Mouse (Mus musculus) inflammation-experienced regulatory T-cells, adult 6 months (primary cell): ENCODE results near the gene Olfr1381. TPM values are rescaled to one million over a fixed set of nuclear protein-coding genes. Genes with fewer than 3 reads are reported as not detected.
"Not testable (repeated sequence)": the region's sequence is repeated elsewhere in the genome, so short reads cannot be mapped to it uniquely, and the experiment has no call there.

Experiments
- ATAC-seq: one replicate; pipeline ENCODE4 v1.8.0; 2017
- polyA plus RNA-seq, 3 experiments: library from polyadenylated mRNA; unstranded; fragments of 100-300 nt; shearing (Covaris generic); gene quantifications; one replicate each; pipeline ENCODE4 v1.2.1; 2017

Olfr1381 gene
- polyA plus RNA-seq = not detected

DNA sequence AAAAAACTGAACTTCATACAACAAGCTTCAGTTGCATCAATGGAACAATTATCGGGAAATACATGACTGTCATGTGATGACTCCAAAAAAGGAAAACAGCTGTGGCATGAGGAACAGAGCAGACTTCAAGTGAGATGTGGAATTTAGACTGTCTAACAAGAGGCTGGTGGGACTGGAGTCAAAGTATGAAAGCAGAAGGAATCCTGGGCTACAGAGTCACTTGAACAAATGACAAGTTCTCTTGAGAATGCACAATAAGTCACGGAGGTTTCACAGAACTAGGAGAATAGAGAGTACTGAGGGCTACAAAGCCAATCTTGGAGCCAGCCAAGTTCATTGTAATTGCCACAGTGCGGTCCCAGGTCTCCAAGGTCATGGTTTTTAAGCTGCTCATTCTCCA is at the start of gene Olfr1381:
TSS of gene Olfr1381 (plus strand) at position 301 of the 400 bp plus-strand sequence.
- ATAC-seq = not testable (repeated sequence)

DNA sequence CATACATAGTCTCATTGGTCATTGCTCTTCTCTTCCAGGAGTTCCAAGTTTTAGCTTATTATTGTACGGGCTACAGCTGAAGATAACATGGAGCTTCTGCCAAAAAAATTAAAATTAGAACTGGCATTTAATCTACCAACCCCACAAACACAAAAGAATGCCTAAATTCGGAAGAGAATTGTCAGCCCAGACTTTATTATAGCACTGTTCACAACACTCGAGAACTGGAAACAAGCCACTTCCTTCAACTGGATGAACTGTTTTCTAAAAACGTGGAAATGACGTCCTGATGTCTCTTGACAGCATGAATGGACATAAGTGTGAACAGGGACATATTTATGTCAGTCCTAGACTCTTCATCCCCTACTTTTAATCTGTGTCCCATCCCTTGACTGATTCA is 25.2 kb upstream of the Olfr1381 start:
- no peak for ATAC-seq

- no peak for ATAC-seq
Measured at GRCm38 (mm10) chr11:49519348-49519747, 23.9 kb upstream of the Olfr1381 start, which contains the start of gene Olfr1383. Olfr1383 (plus strand) TSS chr11:49519648.

- ATAC-seq = no peak
Measured at GRCm38 (mm10) chr11:49527947-49528346, 15.3 kb upstream of the Olfr1381 start, which contains the start of gene Olfr1382. Olfr1382 (plus strand) TSS chr11:49528247.

DNA sequence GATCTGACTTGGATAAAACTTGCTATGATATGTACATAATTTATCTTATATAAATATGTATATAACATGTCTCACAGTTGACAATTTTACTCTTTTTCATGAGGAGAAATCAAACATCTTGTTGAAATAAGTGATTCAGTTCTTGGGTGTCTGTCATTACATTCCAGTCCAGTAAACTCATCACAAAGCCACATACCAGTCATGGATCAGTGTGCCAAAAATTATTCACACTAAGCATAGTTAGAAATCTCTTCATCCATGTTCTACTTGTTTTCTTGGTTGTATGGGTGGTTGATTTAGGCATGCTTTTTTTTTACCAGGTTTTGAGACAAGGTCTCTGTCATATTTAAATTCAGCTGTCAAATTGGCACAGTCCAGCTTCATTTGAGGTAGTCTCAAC is 10.5 kb upstream of the Olfr1381 start:
- no peak for ATAC-seq

DNA sequence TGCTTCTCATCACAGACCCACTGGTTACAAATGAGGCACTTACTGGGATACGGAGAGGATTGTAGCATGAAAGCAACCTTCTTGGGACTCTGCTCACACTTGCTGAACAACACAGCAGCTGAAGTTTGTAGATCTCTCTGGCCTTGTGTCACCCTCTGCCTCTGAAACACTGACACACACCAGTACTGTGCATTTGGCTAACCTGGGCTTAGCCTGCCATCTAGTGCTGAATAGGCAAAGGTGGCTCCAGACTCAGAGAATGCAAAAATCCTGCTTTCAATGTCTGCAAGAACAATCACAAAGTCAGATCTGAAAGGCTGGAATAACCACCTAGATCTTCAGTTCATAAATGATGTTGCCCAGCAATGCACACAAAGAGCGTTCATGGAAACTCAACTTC is 6.6 kb upstream of the Olfr1381 start:
- ATAC-seq = not testable (repeated sequence)

- not testable (repeated sequence) for ATAC-seq
Measured at GRCm38 (mm10) chr11:49554033-49554432, 10.8 kb downstream of the Olfr1381 start.

DNA sequence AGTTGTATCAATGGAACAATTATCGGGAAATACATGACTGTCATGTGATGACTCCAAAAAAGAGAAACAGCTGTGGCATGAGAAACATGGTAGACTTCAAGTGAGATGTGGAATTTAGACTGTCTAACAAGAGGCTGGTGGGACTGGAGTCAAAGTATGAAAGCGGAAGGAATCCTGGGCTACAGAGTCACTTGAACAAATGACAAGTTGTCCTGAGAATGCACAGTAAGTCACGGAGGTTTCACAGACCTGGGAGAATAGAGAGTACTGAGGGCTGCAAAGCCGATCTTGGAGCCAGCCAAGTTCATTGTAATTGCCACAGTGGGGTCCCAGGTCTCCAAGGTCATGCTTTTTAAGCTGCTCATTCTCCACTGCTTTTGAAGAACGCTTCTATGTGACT is 13.3 kb downstream of the Olfr1381 start, which contains the start of gene Olfr1380:
TSS of gene Olfr1380 (plus strand) at position 301 of the 400 bp plus-strand sequence.
- not testable (repeated sequence) for ATAC-seq

- ATAC-seq = not testable (repeated sequence)
Measured at GRCm38 (mm10) chr11:49575054-49575453, 31.8 kb downstream of the Olfr1381 start.

DNA sequence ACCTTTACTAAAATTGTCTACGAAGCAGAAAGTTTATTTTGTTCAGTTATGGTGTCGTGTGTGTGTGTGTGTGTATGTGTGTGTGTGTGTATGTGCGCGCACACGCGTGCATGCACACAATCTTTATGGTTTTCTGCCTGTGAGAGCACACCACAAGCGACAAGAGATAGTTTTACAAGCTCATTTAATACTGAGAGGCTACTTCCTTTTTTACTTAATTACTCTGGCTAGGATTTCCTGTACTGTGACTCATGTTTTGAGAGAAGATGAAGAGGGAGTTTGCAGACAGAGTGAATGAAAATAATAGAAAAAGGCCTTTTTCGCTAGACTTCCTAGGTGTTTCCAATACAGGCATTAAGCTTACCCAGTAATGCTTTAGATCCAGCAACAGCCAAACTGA is 37.2 kb downstream of the Olfr1381 start:
- ATAC-seq = not testable (repeated sequence)

DNA sequence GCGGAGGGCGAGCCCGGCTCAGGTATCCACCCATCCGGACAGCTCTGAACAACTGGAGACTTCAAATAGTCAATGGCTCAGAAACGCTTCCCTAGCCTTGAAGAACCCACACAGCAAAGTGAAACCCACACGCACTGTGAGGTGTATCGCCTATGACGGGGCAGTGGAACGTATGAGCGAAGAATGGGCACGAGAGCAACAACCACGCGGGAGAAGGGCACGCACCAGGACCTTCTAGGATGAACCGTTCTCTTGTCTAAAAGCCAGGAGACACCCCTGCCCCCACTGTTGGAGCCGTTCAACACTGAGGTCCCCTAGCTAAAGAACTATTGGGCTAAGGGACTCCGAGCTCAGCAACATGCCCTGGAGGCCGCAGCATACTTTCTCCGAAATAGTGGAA is 47.0 kb downstream of the Olfr1381 start:
- no peak for ATAC-seq

DNA sequence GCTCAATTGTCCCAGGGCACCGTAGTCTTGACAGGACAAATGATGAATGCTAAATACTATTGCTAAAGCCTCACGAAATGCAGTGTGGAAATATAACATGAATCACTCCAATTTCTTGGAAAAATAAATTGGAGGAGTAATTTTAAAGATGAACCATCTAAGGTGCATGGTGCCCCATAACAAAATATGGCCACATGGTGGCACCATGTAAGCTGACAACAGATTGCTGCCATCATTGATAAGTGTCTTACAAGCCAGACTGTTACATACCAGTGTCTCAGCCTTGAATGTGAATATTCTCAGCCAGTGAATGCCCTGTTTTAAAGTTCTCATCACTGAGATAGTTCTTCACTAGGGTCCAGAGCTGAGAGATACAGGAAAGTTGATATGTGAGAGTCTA is 53.9 kb downstream of the Olfr1381 start:
- ATAC-seq = not testable (repeated sequence)

Other genes with a start within 250 kb of the Olfr1381 start
- not detected for gene Olfr10, start 238.7 kb upstream of the Olfr1381 start, polyA plus RNA-seq
- not detected for gene Olfr1391, start 220.7 kb upstream of the Olfr1381 start, polyA plus RNA-seq
- under 1 TPM in 1 of 3 experiments, not detected in 2; 0.12 TPM for gene Olfr1390, start 208.3 kb upstream of the Olfr1381 start, polyA plus RNA-seq
- not detected for gene Olfr1389, start 120.4 kb upstream of the Olfr1381 start, polyA plus RNA-seq
- under 1 TPM in 1 of 3 experiments, not detected in 2; 0.15 TPM for gene Olfr1388, start 106.8 kb upstream of the Olfr1381 start, polyA plus RNA-seq
- not detected for gene Olfr1387, start 88.1 kb upstream of the Olfr1381 start, polyA plus RNA-seq
- gene Olfr1386, start 78.4 kb upstream of the Olfr1381 start, polyA plus RNA-seq = not detected
- gene Olfr1385, start 54.4 kb upstream of the Olfr1381 start, polyA plus RNA-seq = under 1 TPM in 2 of 3 experiments, not detected in 1; 0.10 to 0.35 TPM
- gene Olfr1384, start 36.7 kb upstream of the Olfr1381 start, polyA plus RNA-seq = not detected
- gene Olfr1383, start 23.8 kb upstream of the Olfr1381 start, polyA plus RNA-seq = not detected
- not detected for gene Olfr1382, start 15.2 kb upstream of the Olfr1381 start, polyA plus RNA-seq
- not detected for gene Olfr1380, start 13.4 kb downstream of the Olfr1381 start, polyA plus RNA-seq
- gene Flt4, start 65.8 kb downstream of the Olfr1381 start, polyA plus RNA-seq = not detected
- not detected for gene Scgb3a1, start 120.2 kb downstream of the Olfr1381 start, polyA plus RNA-seq
- gene Cnot6, start 169.3 kb downstream of the Olfr1381 start, polyA plus RNA-seq = 10 to 100 TPM; 24.2 to 29.7 (median 26.8) TPM